Mouse (Mus musculus): ENCODE measurements at regions not wholly inside any gene's neighbourhood (a gene's known extent, or its start where the extent isn't known, plus 50 kb on each side); places are given as distances from the start of the nearest gene placed in this dataset.

GRCm38 (mm10) chr7:34587239-34587638, 69.3 kb downstream of the Kctd15 start:
- ATAC-seq (replicated peaks; ENCODE audit: extremely low read depth, insufficient read depth, low FRiP score), result no peak
- no peak overlapping the region for H3K4me3 ChIP-seq (ENCODE audit: low read length)
- H3K9me3 ChIP-seq (replicated peaks; ENCODE audit: control insufficient read depth, low read length), result peaks cover 22% of the 10 kb centered on the region
- H3K36me3 ChIP-seq (ENCODE audit: control insufficient read depth, insufficient read depth), result no peaks in the 10 kb centered on the region
- WGBS, result 98% methylated on average over 3 of the region's 3 CpGs
- H3K27me3 ChIP-seq (ENCODE audit: control insufficient read depth, insufficient read depth, low read length), result no peaks in the 10 kb centered on the region
- no peaks in the 10 kb centered on the region for H3K4me1 ChIP-seq (ENCODE audit: control insufficient read depth, insufficient read depth, low read length)
- H3K9ac ChIP-seq (ENCODE audit: low read length), result no peak overlapping the region
- H3K27ac ChIP-seq (ENCODE audit: low read length), result no peak overlapping the region
- H3K4me2 ChIP-seq (ENCODE audit: low read depth, low read length), result no peak overlapping the region

DNA sequence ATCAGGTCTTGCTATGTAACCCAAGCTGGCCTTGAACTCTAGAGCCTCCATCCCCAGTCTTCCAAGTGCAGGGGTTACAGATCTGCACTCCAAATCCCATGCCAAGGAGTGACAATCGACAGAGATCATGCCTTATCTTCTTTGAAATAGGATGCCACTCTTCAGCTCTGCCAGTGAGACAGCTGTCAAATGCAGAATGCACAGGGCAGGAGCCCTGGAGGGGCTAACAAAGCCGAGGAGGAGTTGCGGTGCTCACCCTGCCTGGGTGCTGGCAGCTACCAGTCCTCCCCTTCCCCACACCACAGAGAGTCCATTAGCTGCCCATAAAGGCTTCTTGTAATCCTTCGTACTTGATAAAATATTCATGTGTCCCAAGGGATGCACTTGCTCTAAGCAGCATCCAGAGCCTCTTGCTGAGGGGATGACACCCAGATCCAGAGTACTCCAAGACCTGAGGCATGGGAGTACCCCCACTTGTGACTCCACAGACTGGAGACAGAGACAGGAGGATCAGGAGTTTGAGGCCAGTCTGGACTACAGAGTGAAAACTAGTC, 71.1 kb downstream of the Kctd15 start:
- H3K4me2 ChIP-seq (ENCODE audit: low read depth, low read length), result no peak overlapping the region
- no peak for ATAC-seq (replicated peaks; ENCODE audit: extremely low read depth, insufficient read depth, low FRiP score)
- no peak overlapping the region for H3K4me3 ChIP-seq (ENCODE audit: low read length)
- peaks cover 18% of the 10 kb centered on the region for H3K9me3 ChIP-seq (replicated peaks; ENCODE audit: control insufficient read depth, low read length)
- H3K9ac ChIP-seq (ENCODE audit: low read length), result no peak overlapping the region
- 60% methylated on average over 4 of the region's 4 CpGs for WGBS
- H3K27ac ChIP-seq (ENCODE audit: low read length), result no peak overlapping the region
- H3K36me3 ChIP-seq (ENCODE audit: control insufficient read depth, insufficient read depth), result no peaks in the 10 kb centered on the region
- H3K27me3 ChIP-seq (ENCODE audit: control insufficient read depth, insufficient read depth, low read length), result no peaks in the 10 kb centered on the region
- no peaks in the 10 kb centered on the region for H3K4me1 ChIP-seq (ENCODE audit: control insufficient read depth, insufficient read depth, low read length)

GRCm38 (mm10) chr7:34584870-34585269, 71.7 kb downstream of the Kctd15 start:
- Histone ChIP-seq H3K4me1 (ENCODE audit: control insufficient read depth, insufficient read depth, low read length) (no peaks in the 10 kb centered on the region), H3K4me3 (ENCODE audit: low read length) (no peak overlapping the region), H3K9me3 (replicated peaks; ENCODE audit: control insufficient read depth, low read length) (peaks cover 18% of the 10 kb centered on the region), H3K36me3 (ENCODE audit: control insufficient read depth, insufficient read depth) (no peaks in the 10 kb centered on the region), H3K27me3 (ENCODE audit: control insufficient read depth, insufficient read depth, low read length) (no peaks in the 10 kb centered on the region), H3K9ac (ENCODE audit: low read length) (no peak overlapping the region), H3K27ac (ENCODE audit: low read length) (no peak overlapping the region), H3K4me2 (ENCODE audit: low read depth, low read length) (no peak overlapping the region)
- 90% methylated on average over 7 of the region's 7 CpGs for WGBS
- ATAC-seq (replicated peaks; ENCODE audit: extremely low read depth, insufficient read depth, low FRiP score), result no peak

- Histone ChIP-seq H3K27ac (ENCODE audit: low read length) (no peak overlapping the region), H3K27me3 (ENCODE audit: control insufficient read depth, insufficient read depth, low read length) (no peaks in the 10 kb centered on the region), H3K36me3 (ENCODE audit: control insufficient read depth, insufficient read depth) (no peaks in the 10 kb centered on the region), H3K9ac (ENCODE audit: low read length) (no peak overlapping the region), H3K4me1 (ENCODE audit: control insufficient read depth, insufficient read depth, low read length) (no peaks in the 10 kb centered on the region), H3K4me3 (ENCODE audit: low read length) (no peak overlapping the region), H3K4me2 (ENCODE audit: low read depth, low read length) (no peak overlapping the region), H3K9me3 (replicated peaks; ENCODE audit: control insufficient read depth, low read length) (peaks cover 12% of the 10 kb centered on the region)
- WGBS, result 85% methylated on average over 9 of the region's 9 CpGs
- ATAC-seq (replicated peaks; ENCODE audit: extremely low read depth, insufficient read depth, low FRiP score), result no peak
Observed at GRCm38 (mm10) chr7:34580866-34581265, 75.7 kb downstream of the Kctd15 start.

DNA sequence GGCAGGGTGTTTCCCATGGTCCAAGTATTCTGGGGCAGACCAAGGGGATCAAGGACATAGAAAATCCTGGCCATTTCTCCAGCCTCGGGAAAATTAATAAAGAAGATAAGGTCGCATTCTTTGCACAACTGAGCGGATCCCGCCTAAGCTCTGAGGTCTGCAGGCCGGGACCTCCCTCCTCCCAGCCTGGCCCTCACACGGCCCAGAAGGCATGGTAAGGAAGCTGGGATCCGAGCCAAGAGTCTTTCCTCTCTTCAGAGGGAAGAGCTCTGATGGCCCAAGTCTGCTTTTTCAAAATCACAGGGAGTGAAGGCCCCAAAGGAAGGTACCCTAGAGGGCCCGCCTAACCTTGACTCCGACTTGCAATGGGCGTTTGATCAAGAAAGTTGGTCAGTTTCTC, 85.2 kb downstream of the Kctd15 start:
- no peaks in the 10 kb centered on the region for H3K36me3 ChIP-seq (ENCODE audit: control insufficient read depth, insufficient read depth)
- H3K4me2 ChIP-seq (ENCODE audit: low read depth, low read length), result peak overlapping the region; percentile 75
- H3K4me3 ChIP-seq (ENCODE audit: low read length), result no peak overlapping the region
- no peak overlapping the region for H3K9ac ChIP-seq (ENCODE audit: low read length)
- H3K9me3 ChIP-seq (replicated peaks; ENCODE audit: control insufficient read depth, low read length), result no peaks in the 10 kb centered on the region
- 24% methylated on average over 10 of the region's 10 CpGs for WGBS
- H3K27ac ChIP-seq (ENCODE audit: low read length), result no peak overlapping the region
- H3K4me1 ChIP-seq (ENCODE audit: control insufficient read depth, insufficient read depth, low read length), result peaks cover 17% of the 10 kb centered on the region
- 0 out of 2 replicates have a peak, but pooled peaks cover 2% of the 10 kb centered on the region for H3K27me3 ChIP-seq (ENCODE audit: control insufficient read depth, insufficient read depth, low read length)
- peak; percentile 74 for ATAC-seq (replicated peaks; ENCODE audit: extremely low read depth, insufficient read depth, low FRiP score)

DNA sequence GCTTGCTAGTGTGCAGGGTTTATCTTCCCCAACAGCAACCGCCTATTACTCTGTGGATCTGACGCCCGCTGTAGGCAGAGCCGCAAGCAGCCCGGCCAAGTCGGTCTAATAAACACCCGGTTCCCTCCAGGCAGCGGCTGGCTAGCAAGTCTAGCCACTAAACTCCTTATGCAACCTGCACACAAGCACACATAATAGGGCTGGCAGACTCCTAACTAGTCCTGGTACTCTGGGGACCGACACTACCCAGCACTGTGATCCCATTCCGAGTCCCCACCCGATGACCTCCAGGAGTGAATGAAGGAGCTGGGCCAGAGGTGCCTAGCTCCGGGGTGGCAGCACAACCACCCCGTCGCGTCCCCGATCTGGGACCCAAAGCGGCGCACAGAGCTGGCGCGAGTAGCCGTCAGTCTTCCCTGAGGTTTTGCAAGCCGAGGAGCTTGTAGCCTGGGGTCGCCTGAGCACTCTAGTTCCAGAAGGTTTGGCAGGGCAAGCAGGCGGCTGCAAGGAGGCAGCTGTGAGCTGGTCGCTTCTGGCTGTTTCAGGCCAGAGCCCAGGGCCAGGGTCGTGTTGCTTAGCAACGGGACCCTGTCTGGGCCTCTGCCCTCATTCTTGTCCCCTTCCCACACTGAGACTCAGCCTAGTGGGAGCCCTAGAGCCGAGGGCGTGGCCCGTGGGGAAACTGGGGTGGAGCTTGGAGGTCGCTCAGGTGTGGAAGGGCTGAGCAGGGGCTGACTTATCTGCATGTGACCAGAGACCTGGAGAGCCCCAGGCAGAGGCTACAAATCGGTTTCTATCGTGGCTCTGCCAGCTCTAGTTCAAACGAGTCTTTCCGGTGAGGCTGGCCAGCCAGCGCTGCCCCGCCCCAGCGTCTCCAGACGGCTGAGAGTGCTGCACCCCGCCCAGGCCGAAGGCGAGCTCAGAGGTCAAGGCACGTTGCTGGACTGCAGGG, 86.1 kb downstream of the Kctd15 start:
- no peaks in the 10 kb centered on the region for H3K36me3 ChIP-seq (ENCODE audit: control insufficient read depth, insufficient read depth)
- peak overlapping the region; percentile 40 for H3K4me3 ChIP-seq (ENCODE audit: low read length)
- no peak overlapping the region for H3K27ac ChIP-seq (ENCODE audit: low read length)

GRCm38 (mm10) chr7:34569747-34570113, 86.8 kb downstream of the Kctd15 start:
- Histone ChIP-seq H3K4me3 (ENCODE audit: low read length) (peak overlapping the region; percentile 40), H3K9ac (ENCODE audit: low read length) (no peak overlapping the region; the same call in 1 of the 2 replicates), H3K9me3 (replicated peaks; ENCODE audit: control insufficient read depth, low read length) (no peaks in the 10 kb centered on the region), H3K36me3 (ENCODE audit: control insufficient read depth, insufficient read depth) (no peaks in the 10 kb centered on the region), H3K27ac (ENCODE audit: low read length) (no peak overlapping the region), H3K27me3 (ENCODE audit: control insufficient read depth, insufficient read depth, low read length) (0 out of 2 replicates have a peak, but pooled peaks cover 2% of the 10 kb centered on the region), H3K4me1 (ENCODE audit: control insufficient read depth, insufficient read depth, low read length) (peaks cover 17% of the 10 kb centered on the region), H3K4me2 (ENCODE audit: low read depth, low read length) (peak overlapping the region; percentile 75)
- WGBS, result 20% methylated on average over 8 of the region's 8 CpGs
- ATAC-seq (replicated peaks; ENCODE audit: extremely low read depth, insufficient read depth, low FRiP score), result no peak

More for the DNA sequence above, 86.1 kb downstream of the Kctd15 start:
- 3% methylated on average over 43 of the region's 43 CpGs for WGBS
- Histone ChIP-seq H3K9me3 (replicated peaks; ENCODE audit: control insufficient read depth, low read length) (no peaks in the 10 kb centered on the region), H3K9ac (ENCODE audit: low read length) (peak overlapping the region; percentile 54), H3K27me3 (ENCODE audit: control insufficient read depth, insufficient read depth, low read length) (0 out of 2 replicates have a peak, but pooled peaks cover 2% of the 10 kb centered on the region), H3K4me2 (ENCODE audit: low read depth, low read length) (peak overlapping the region; percentile 75), H3K4me1 (ENCODE audit: control insufficient read depth, insufficient read depth, low read length) (peaks cover 17% of the 10 kb centered on the region)
- peak; percentile 75 for ATAC-seq (replicated peaks; ENCODE audit: extremely low read depth, insufficient read depth, low FRiP score)

DNA sequence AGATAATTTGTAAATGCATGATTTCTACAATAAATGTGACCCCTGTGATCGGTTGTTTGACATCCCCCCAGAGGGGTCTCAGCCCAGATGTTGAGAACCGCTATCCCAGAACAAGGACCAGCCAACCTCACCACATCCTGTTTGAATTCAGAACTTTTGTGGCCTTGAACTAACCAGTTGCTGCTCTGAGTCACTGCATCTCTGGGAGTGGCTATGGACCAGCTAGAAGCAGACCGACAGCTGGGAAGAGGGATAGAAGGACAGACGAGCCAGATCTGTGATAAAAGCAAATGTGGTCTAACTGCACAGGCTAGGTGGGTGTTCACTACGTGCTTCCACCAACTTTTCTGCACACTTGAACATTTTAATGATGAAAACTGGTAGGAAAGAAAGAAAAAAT, 89.0 kb downstream of the Kctd15 start:
- Histone ChIP-seq H3K9ac (ENCODE audit: low read length) (no peak overlapping the region), H3K27ac (ENCODE audit: low read length) (no peak overlapping the region), H3K4me1 (ENCODE audit: control insufficient read depth, insufficient read depth, low read length) (peaks cover 17% of the 10 kb centered on the region), H3K4me2 (ENCODE audit: low read depth, low read length) (no peak overlapping the region), H3K36me3 (ENCODE audit: control insufficient read depth, insufficient read depth) (no peaks in the 10 kb centered on the region), H3K9me3 (replicated peaks; ENCODE audit: control insufficient read depth, low read length) (no peaks in the 10 kb centered on the region), H3K27me3 (ENCODE audit: control insufficient read depth, insufficient read depth, low read length) (0 out of 2 replicates have a peak, but pooled peaks cover 2% of the 10 kb centered on the region), H3K4me3 (ENCODE audit: low read length) (no peak overlapping the region)
- WGBS, result 60% methylated on average over 5 of the region's 5 CpGs
- no peak for ATAC-seq (replicated peaks; ENCODE audit: extremely low read depth, insufficient read depth, low FRiP score)

GRCm38 (mm10) chr7:34562160-34562559, 94.4 kb downstream of the Kctd15 start:
- 0 out of 2 replicates have a peak, but pooled peaks cover 4% of the 10 kb centered on the region for H3K9me3 ChIP-seq (replicated peaks; ENCODE audit: control insufficient read depth, low read length)
- 70% methylated on average over 2 of the region's 2 CpGs for WGBS
- no peak overlapping the region for H3K9ac ChIP-seq (ENCODE audit: low read length)
- H3K27ac ChIP-seq (ENCODE audit: low read length), result no peak overlapping the region
- no peak overlapping the region for H3K4me2 ChIP-seq (ENCODE audit: low read depth, low read length)
- no peaks in the 10 kb centered on the region for H3K36me3 ChIP-seq (ENCODE audit: control insufficient read depth, insufficient read depth)
- no peak for ATAC-seq (replicated peaks; ENCODE audit: extremely low read depth, insufficient read depth, low FRiP score)
- no peaks in the 10 kb centered on the region for H3K4me1 ChIP-seq (ENCODE audit: control insufficient read depth, insufficient read depth, low read length)
- no peak overlapping the region for H3K4me3 ChIP-seq (ENCODE audit: low read length)
- 0 out of 2 replicates have a peak, but pooled peaks cover 2% of the 10 kb centered on the region for H3K27me3 ChIP-seq (ENCODE audit: control insufficient read depth, insufficient read depth, low read length)

Measured in heart, embryonic 16.5 days (tissue).